Mouse (Mus musculus) lung, embryonic 14.5 days (tissue): ENCODE measurements at regions not wholly inside any gene's neighbourhood (a gene's known extent, or its start where the extent isn't known, plus 50 kb on each side); places are given as distances from the start of the nearest gene placed in this dataset.

Experiments used
- ATAC-seq: fragments of 200-750 bp; cut with Nextera tagmentation; 2 replicates; pipeline ENCODE4 v1.8.0; 2017; ENCODE audit warnings: mild to moderate bottlenecking, moderate TSS enrichment, moderate library complexity; ENCODE audit not compliant: insufficient read depth
- DNase-seq: peaks from one replicate; pipeline ENCODE4 v3.0.0-alpha.2; 2015
- H3K27ac ChIP-seq: fragments of 300-500 bp; sonication (generic); 2 replicates; pipeline ENCODE4 v1.5.1; 2014; ENCODE audit warnings: low read depth, mild to moderate bottlenecking, moderate library complexity
- H3K27me3 ChIP-seq: fragments of 300-500 bp; sonication (generic); 2 replicates; pipeline ENCODE4 v1.6.1; 2014; ENCODE audit warnings: low read length, control low read depth; ENCODE audit not compliant: insufficient read depth
- H3K36me3 ChIP-seq: fragments of 300-500 bp; sonication (generic); 2 replicates; pipeline ENCODE4 v1.6.1; 2014; ENCODE audit warnings: control low read depth; ENCODE audit not compliant: insufficient read depth
- H3K4me1 ChIP-seq: fragments of 300-500 bp; sonication (generic); 2 replicates; pipeline ENCODE4 v1.6.1; 2014; ENCODE audit warnings: antibody characterized with exemption, control low read depth; ENCODE audit not compliant: insufficient read depth
- H3K4me2 ChIP-seq: fragments of 300-500 bp; sonication (generic); 2 replicates; pipeline ENCODE4 v1.6.1; 2014; ENCODE audit warnings: mild to moderate bottlenecking
- H3K4me3 ChIP-seq: fragments of 300-500 bp; sonication (generic); 2 replicates; pipeline ENCODE4 v1.5.1; 2014; ENCODE audit warnings: low read depth, low read length
- H3K9ac ChIP-seq: fragments of 300-500 bp; sonication (generic); 2 replicates; pipeline ENCODE4 v1.6.1; 2014
- H3K9me3 ChIP-seq: fragments of 300-500 bp; sonication (generic); 2 replicates; pipeline ENCODE4 v1.6.1; 2016; ENCODE audit warnings: low read depth, low read length, control low read depth
- CTCF ChIP-seq: IDR thresholded peaks from 2 replicates; pipeline ENCODE4 v1.5.1; 2016; ENCODE audit warnings: antibody characterized with exemption, low read depth
- WGBS: fragments of 180-500 bp; shearing (Covaris S2); extraction: QIAGEN DNeasy Blood & Tissue Kit; methylation state at CpG from one replicate; pipeline ENCODE4 v1.1.7; 2014; 5-methylcytosine and 5-hydroxymethylcytosine counted together

GRCm38 (mm10) chr1:14513662-14514061 is 1579.5 kb downstream of the 4930444P10Rik start:
- DNase-seq (no peak), ATAC-seq (no peak)
- no peak overlapping the region for H3K4me2 ChIP-seq
- H3K9me3 ChIP-seq: no peaks in the 10 kb centered on the region
- H3K27ac ChIP-seq: no peak overlapping the region
- no peak for TF ChIP-seq CTCF
- H3K9ac ChIP-seq: no peak overlapping the region
- H3K27me3 ChIP-seq: no peaks in the 10 kb centered on the region
- H3K4me3 ChIP-seq: no peak overlapping the region
- H3K36me3 ChIP-seq: no peaks in the 10 kb centered on the region
- H3K4me1 ChIP-seq: no peaks in the 10 kb centered on the region

GRCm38 (mm10) chr1:14512481-14513285 is 1580.4 kb downstream of the 4930444P10Rik start:
- Histone ChIP-seq H3K9ac (no peak overlapping the region), H3K36me3 (no peaks in the 10 kb centered on the region), H3K27me3 (peaks cover 9% of the 10 kb centered on the region), H3K4me1 (no peaks in the 10 kb centered on the region), H3K4me3 (no peak overlapping the region), H3K4me2 (no peak overlapping the region), H3K9me3 (no peaks in the 10 kb centered on the region), H3K27ac (no peak overlapping the region)
- no peak for ATAC-seq
- no peak for DNase-seq
- 62% methylated on average over 9 of the region's 9 CpGs for WGBS
- no peak for TF ChIP-seq CTCF

- peak overlapping the region; percentile 34; the same call in 1 of the 2 replicates for H3K9ac ChIP-seq
- peak; percentile 44 for DNase-seq
- no peak overlapping the region for H3K27ac ChIP-seq
Measured at GRCm38 (mm10) chr1:14506831-14507690, 1586.1 kb downstream of the 4930444P10Rik start.

GRCm38 (mm10) chr1:14506201-14506830 is 1586.8 kb downstream of the 4930444P10Rik start:
- no peaks in the 10 kb centered on the region for H3K9me3 ChIP-seq

More at GRCm38 (mm10) chr1:14506831-14507690, 1586.1 kb downstream of the 4930444P10Rik start:
- WGBS: 4% methylated on average over 35 of the region's 36 CpGs
- Histone ChIP-seq H3K4me2 (peak overlapping the region; percentile 84), H3K27me3 (peaks cover 43% of the 10 kb centered on the region), H3K36me3 (no peaks in the 10 kb centered on the region), H3K4me3 (peak overlapping the region; percentile 41), H3K9me3 (no peaks in the 10 kb centered on the region), H3K4me1 (no peaks in the 10 kb centered on the region)
- ATAC-seq: peak; percentile 39
- TF ChIP-seq CTCF: no peak

GRCm38 (mm10) chr1:14505741-14506140 is 1587.4 kb downstream of the 4930444P10Rik start:
- DNase-seq (peak; percentile 37), ATAC-seq (no peak)
- Histone ChIP-seq H3K27me3 (peaks cover 43% of the 10 kb centered on the region), H3K4me2 (peak overlapping the region; percentile 84; the same call in 1 of the 2 replicates), H3K9me3 (no peaks in the 10 kb centered on the region), H3K4me3 (no peak overlapping the region; the same call in 1 of the 2 replicates), H3K4me1 (no peaks in the 10 kb centered on the region), H3K9ac (no peak overlapping the region), H3K27ac (no peak overlapping the region), H3K36me3 (no peaks in the 10 kb centered on the region)
- TF ChIP-seq CTCF: no peak
- WGBS: 9% methylated on average over 6 of the region's 6 CpGs

More at GRCm38 (mm10) chr1:14506201-14506830, 1586.8 kb downstream of the 4930444P10Rik start:
- Histone ChIP-seq H3K9ac (peak overlapping the region; percentile 34; the same call in 1 of the 2 replicates), H3K4me1 (no peaks in the 10 kb centered on the region), H3K27ac (no peak overlapping the region), H3K4me2 (peak overlapping the region; percentile 84), H3K27me3 (peaks cover 43% of the 10 kb centered on the region), H3K36me3 (no peaks in the 10 kb centered on the region), H3K4me3 (peak overlapping the region; percentile 41)
- DNase-seq: peak; percentile 71
- TF ChIP-seq CTCF: no peak
- WGBS: 1% methylated on average over 34 of the region's 34 CpGs
- peak; percentile 91 for ATAC-seq

GRCm38 (mm10) chr1:14504767-14505343 is 1588.3 kb downstream of the 4930444P10Rik start:
- Histone ChIP-seq H3K4me3 (peak overlapping the region; percentile 17; the same call in 1 of the 2 replicates), H3K36me3 (no peaks in the 10 kb centered on the region), H3K27me3 (peaks cover 43% of the 10 kb centered on the region), H3K4me1 (no peaks in the 10 kb centered on the region), H3K9ac (no peak overlapping the region), H3K4me2 (peak overlapping the region; percentile 48), H3K9me3 (no peaks in the 10 kb centered on the region), H3K27ac (no peak overlapping the region)
- WGBS: 4% methylated on average over 12 of the region's 12 CpGs
- TF ChIP-seq CTCF: no peak
- DNase-seq: peak; percentile 45
- ATAC-seq: no peak
